Mouse (Mus musculus) liver, embryonic 14.5 days (tissue): ENCODE results near the gene Hspa1a. TPM values are rescaled to one million over a fixed set of nuclear protein-coding genes. Genes with fewer than 3 reads are reported as not detected.
"Not testable (repeated sequence)": the region's sequence is repeated elsewhere in the genome, so short reads cannot be mapped to it uniquely, and the experiment has no call there.

Experiments
- ATAC-seq: fragments of 200-750 bp; cut with Nextera tagmentation; 2 replicates; pipeline ENCODE4 v1.8.0; 2017; ENCODE audit warnings: moderate number of reproducible peaks, mild to moderate bottlenecking, moderate library complexity; ENCODE audit not compliant: insufficient read depth
- DNase-seq, 3 experiments: peaks; one replicate each; pipeline ENCODE4 v3.0.0-alpha.2; 2012 to 2013; ENCODE audit warnings: low read depth in 3 of 3, low spot score in 3 of 3
- H3K27ac ChIP-seq: fragments of 300-500 bp; sonication (generic); 2 replicates; pipeline ENCODE4 v1.5.1; 2014; ENCODE audit warnings: moderate library complexity, mild to moderate bottlenecking, control low read depth, inconsistent platforms
- H3K27me3 ChIP-seq: fragments of 300-500 bp; sonication (generic); 2 replicates; pipeline ENCODE4 v1.6.1; 2014; ENCODE audit warnings: mild to moderate bottlenecking, low read length, moderate library complexity; ENCODE audit not compliant: control insufficient read depth, insufficient read depth
- H3K36me3 ChIP-seq: fragments of 300-500 bp; sonication (generic); replicated peaks from 2 replicates; pipeline ENCODE4 v1.6.1; 2014; ENCODE audit warnings: low read depth; ENCODE audit not compliant: control insufficient read depth, insufficient read depth
- H3K4me1 ChIP-seq, 2 experiments: fragments of 200-500 bp in 1 of 2; fragments of 300-500 bp in 1 of 2; sonication (generic) in 1 of 2; replicated peaks; 2 replicates each; pipeline ENCODE4 v1.6.1; 2012 to 2014; ENCODE audit warnings: antibody characterized with exemption in 1 of 2, inconsistent platforms in 1 of 2, low read length in 1 of 2; ENCODE audit not compliant: control insufficient read depth in 2 of 2, insufficient read depth in 2 of 2
- H3K4me2 ChIP-seq: fragments of 300-500 bp; sonication (generic); 2 replicates; pipeline ENCODE4 v1.6.1; 2014; ENCODE audit warnings: low read depth, mild to moderate bottlenecking, control low read depth, moderate library complexity
- H3K4me3 ChIP-seq, 2 experiments: fragments of 200-500 bp in 1 of 2; fragments of 300-500 bp in 1 of 2; sonication (generic) in 1 of 2; 2 replicates each; pipeline ENCODE4 v1.5.1; 2012 to 2014; ENCODE audit warnings: low read depth in 2 of 2, low read length in 2 of 2, mild to moderate bottlenecking in 2 of 2, control low read depth in 1 of 2, inconsistent platforms in 1 of 2, moderate library complexity in 1 of 2; ENCODE audit not compliant: insufficient read depth in 1 of 2
- H3K9ac ChIP-seq: fragments of 300-500 bp; sonication (generic); replicated peaks from 2 replicates; pipeline ENCODE4 v1.6.1; 2014; ENCODE audit warnings: mild to moderate bottlenecking, control low read depth, moderate library complexity
- H3K9me3 ChIP-seq: fragments of 300-500 bp; sonication (generic); 2 replicates; pipeline ENCODE4 v1.6.1; 2016; ENCODE audit warnings: low read length, mixed read lengths; ENCODE audit not compliant: control insufficient read depth
- CTCF ChIP-seq: IDR thresholded peaks from 2 replicates; pipeline ENCODE4 v1.5.1; 2016; ENCODE audit warnings: antibody characterized with exemption, low read depth, control low read depth
- EP300 ChIP-seq: IDR thresholded peaks from 2 replicates; pipeline ENCODE4 v1.6.1; 2016; ENCODE audit warnings: antibody characterized with exemption, low read depth
- WGBS: fragments of 180-500 bp; shearing (Covaris S2); extraction: QIAGEN DNeasy Blood & Tissue Kit; methylation state at CpG from one replicate; pipeline ENCODE4 v1.1.7; 2014; ENCODE audit not compliant: insufficient replicate concordance; 5-methylcytosine and 5-hydroxymethylcytosine counted together
- polyA plus RNA-seq, 2 experiments: library from polyadenylated mRNA; depleted of rRNA in 1 of 2; stranded (reverse) in 1 of 2; unstranded in 1 of 2; fragments of >200 nt; fragmentation: Nextera tagmentation in 1 of 2; extraction: Ambion mirVana in 1 of 2; gene quantifications; 2 replicates each; pipeline versions ENCODE4 v1.2.1 to v1.2.3; 2012 to 2014

Gene Hspa1a
- polyA plus RNA-seq, 2 experiments = 0.41 to 0.90 TPM

DNA sequence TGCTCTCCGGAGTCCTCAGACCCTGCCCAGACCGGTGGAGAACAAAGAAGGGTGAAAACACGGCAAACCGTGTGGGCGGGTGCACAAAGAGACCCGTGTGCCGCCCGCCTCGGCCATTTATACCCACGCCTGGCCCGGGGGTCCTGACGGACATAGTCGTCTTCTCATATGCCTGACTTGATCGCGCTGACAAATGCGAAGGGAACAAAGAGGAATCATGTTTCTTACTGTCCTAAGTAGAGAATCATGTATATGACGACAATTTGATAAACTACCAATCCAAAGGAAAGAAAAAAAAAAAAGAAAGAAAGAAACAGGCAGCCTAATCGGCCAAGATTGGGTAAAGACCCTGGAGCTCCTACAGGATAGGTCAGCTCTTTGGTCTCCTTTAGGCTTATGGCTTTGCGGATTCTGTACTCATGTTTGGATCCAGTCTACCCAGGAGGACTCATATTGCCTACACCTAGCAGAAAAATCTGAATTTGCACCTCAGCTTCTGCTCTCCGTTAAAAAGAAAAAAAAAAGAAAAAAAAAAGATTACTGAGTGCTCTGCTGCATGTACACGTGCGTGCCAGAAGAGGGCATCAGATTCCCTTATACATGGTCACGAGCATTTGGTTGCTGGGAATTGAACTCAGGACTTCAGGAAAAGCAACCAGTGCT lies 19.4 kb downstream of the Hspa1a start:
- Histone ChIP-seq H3K4me1 (peaks cover 0 to 7% of the 10 kb centered on the region in 2 experiments), H3K4me2 (peak overlapping the region; percentile 89), H3K9ac (peak overlapping the region; percentile 83), H3K27me3 (peaks cover 5% of the 10 kb centered on the region), H3K9me3 (no peaks in the 10 kb centered on the region), H3K27ac (peak overlapping the region; percentile 81), H3K4me3 (peak overlapping the region; percentile 67 to 96), H3K36me3 (peaks cover 20% of the 10 kb centered on the region)
- TF ChIP-seq CTCF (peak; percentile 78), EP300 (peak; percentile 63)
- DNase-seq (no peak), ATAC-seq (peak; percentile 75)
- WGBS = under 1% methylated on average over 23 of the region's 23 CpGs

GRCm38 (mm10) chr17:34951636-34952377 lies 20.1 kb downstream of the Hspa1a start:
- peak overlapping the region; percentile 83 for H3K9ac ChIP-seq
- TF ChIP-seq EP300 (no peak), CTCF (no peak)
- H3K27ac ChIP-seq = peak overlapping the region; percentile 81
- H3K9me3 ChIP-seq = no peaks in the 10 kb centered on the region
- ATAC-seq (peak; percentile 6; the same call in 1 of the 2 replicates), DNase-seq (no peak)
- H3K27me3 ChIP-seq = peaks cover under 1% of the 10 kb centered on the region
- peaks cover 20% of the 10 kb centered on the region for H3K36me3 ChIP-seq
- under 1% methylated on average over 29 of the region's 29 CpGs for WGBS
- H3K4me3 ChIP-seq = peak overlapping the region; percentile 67 to 96
- peak overlapping the region; percentile 89 for H3K4me2 ChIP-seq
- peaks cover 0 to 7% of the 10 kb centered on the region in 2 experiments for H3K4me1 ChIP-seq

DNA sequence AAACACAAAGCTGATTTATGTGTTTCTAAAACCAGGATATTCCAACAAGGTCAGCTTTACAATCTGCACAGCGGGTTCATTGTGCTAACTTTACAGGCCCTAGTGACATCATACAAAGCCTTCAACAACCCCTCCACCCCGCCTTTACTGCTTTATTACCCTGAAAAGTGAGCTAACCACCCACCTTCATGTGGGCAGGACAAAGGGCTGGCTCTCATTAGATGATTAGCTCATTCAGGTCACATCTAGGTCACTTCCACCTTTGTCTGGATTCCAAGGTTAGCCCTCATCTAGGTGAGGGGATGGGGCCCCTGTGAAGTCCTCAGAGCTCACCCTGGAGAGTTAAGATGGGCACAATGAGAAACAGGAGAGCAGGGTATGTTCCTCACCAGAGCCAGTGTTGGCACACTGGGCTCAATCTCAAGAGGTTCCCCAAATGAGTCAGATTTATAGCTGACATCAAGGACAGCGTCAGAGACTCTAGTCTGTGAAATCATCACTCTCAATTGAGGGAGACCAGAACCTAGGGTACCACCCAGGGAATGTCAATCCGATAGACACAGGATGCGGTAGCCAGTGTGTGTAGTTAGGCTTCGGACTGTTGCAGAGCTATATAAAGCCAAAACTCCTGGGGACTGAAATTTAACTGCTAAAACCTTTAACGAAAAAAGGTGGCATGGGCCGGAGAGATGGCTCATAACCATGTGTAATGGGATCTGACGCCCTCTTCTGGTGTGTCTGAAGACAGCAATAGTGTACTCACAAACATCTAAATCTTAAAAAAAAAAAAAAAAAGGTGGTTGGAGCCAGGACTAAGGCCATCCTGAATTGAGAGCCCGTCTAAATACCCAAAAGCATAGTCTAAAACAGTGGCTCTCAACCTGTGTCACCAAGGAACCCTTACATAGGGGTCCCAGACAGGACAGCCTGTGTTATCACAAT lies 21.2 kb downstream of the Hspa1a start:
- Histone ChIP-seq H3K4me2 (peak overlapping the region; percentile 89), H3K4me1 (peaks cover 0 to 7% of the 10 kb centered on the region in 2 experiments), H3K27ac (peak overlapping the region; percentile 81), H3K36me3 (peaks cover 20% of the 10 kb centered on the region), H3K9ac (peak overlapping the region; percentile 83), H3K27me3 (no peaks in the 10 kb centered on the region), H3K4me3 (peak overlapping the region; percentile 67 to 96), H3K9me3 (no peaks in the 10 kb centered on the region)
- no peak for TF ChIP-seq EP300
- TF ChIP-seq CTCF = no peak
- 14% methylated on average over 10 of the region's 10 CpGs for WGBS
- ATAC-seq (no peak), DNase-seq (no peak)

GRCm38 (mm10) chr17:34949553-34949969 lies 22.4 kb downstream of the Hspa1a start:
- TF ChIP-seq CTCF (no peak), EP300 (no peak)
- Histone ChIP-seq H3K4me3 (peak overlapping the region in 1 of 2 experiments; percentile 2; a peak in 1 of 4 replicates), H3K36me3 (peaks cover 20% of the 10 kb centered on the region), H3K27me3 (no peaks in the 10 kb centered on the region), H3K27ac (peak overlapping the region; percentile 81; the same call in 1 of the 2 replicates), H3K9ac (0 out of 2 replicates have a peak overlapping the region, but pooled peaks have one; percentile 13), H3K4me2 (no peak overlapping the region), H3K9me3 (no peaks in the 10 kb centered on the region), H3K4me1 (peaks cover 0 to 7% of the 10 kb centered on the region in 2 experiments)
- ATAC-seq (peak; percentile 47), DNase-seq (no peak)
- 16% methylated on average over 4 of the region's 4 CpGs for WGBS

DNA sequence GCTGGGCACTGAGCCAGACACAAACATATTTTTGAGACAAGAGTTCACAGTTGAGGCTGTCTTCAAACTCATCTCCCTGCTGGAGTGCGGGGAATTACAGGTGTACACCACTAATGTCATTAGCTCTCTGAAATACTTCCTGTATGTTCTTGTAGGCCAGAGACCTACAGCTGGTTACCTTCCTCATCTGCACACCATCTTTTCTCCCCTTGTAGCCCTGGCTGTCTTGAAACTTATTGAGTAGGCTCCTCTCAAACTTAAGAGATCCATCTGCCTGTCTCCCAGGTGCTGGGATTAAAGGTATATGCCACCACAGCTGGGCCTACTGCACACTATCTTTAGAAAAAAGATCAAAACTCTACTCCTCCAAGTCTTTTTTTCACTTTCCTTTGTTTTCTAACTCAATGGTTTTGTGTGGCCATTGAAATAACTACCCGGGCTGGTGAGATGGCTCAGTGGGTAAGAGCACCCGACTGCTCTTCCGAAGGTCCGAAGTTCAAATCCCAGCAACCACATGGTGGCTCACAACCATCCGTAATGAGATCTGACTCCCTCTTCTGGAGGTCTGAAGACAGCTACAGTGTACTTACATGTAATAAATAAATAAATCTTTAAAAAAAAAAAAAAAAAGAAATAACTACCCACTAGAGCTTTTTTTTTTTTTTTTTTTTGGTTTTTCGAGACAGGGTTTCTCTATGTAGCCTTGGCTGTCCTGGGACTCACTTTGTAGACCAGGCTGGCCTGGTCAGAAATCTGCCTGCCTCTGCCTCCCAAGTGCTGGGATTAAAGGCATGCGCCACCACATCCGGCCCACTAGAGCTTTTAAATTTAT lies 23.0 kb downstream of the Hspa1a start:
- not testable (repeated sequence) for H3K9ac ChIP-seq, H3K9me3 ChIP-seq, H3K4me2 ChIP-seq, H3K27me3 ChIP-seq, H3K27ac ChIP-seq, ATAC-seq, DNase-seq, H3K4me3 ChIP-seq, H3K4me1 ChIP-seq
- peaks cover 20% of the 10 kb centered on the region for H3K36me3 ChIP-seq
- 34% methylated on average over 9 of the region's 9 CpGs for WGBS
